Mouse (Mus musculus) bone marrow, adult 2 months (tissue): ENCODE data around the gene Cd163. TPM values are rescaled to one million over a fixed set of nuclear protein-coding genes. Genes with fewer than 3 reads are reported as not detected.

Experiments
- H3K27ac ChIP-seq: fragments of 200-500 bp; 2 replicates; pipeline ENCODE4 v1.5.1; 2012; ENCODE audit warnings: low read depth, mild to moderate bottlenecking, control low read depth, inconsistent platforms, low read length; ENCODE audit not compliant: control insufficient read depth, poor library complexity, insufficient read depth
- H3K4me1 ChIP-seq: fragments of 200-500 bp; 2 replicates; pipeline ENCODE4 v1.6.1; 2011; ENCODE audit warnings: low read length; ENCODE audit not compliant: control insufficient read depth, insufficient read depth
- H3K4me3 ChIP-seq: fragments of 200-500 bp; replicated peaks from 2 replicates; pipeline ENCODE3; 2011; ENCODE audit warnings: mild to moderate bottlenecking, low read depth, low read length, control low read depth; ENCODE audit not compliant: control insufficient read depth
- CTCF ChIP-seq: fragments of 200-500 bp; IDR thresholded peaks from 2 replicates; pipeline ENCODE4 v1.5.1; 2011; ENCODE audit warnings: low read length, control low read depth; ENCODE audit not compliant: control insufficient read depth, insufficient read depth
- POLR2A ChIP-seq: fragments of 200-500 bp; IDR thresholded peaks from 2 replicates; pipeline ENCODE4 v1.6.1; 2011; ENCODE audit warnings: low read depth, mild to moderate bottlenecking, control low read depth, low read length, borderline replicate concordance; ENCODE audit not compliant: control insufficient read depth
- WGBS: fragments of 180-500 bp; shearing (Covaris S2); methylation state at CpG from one replicate; pipeline ENCODE4 v1.1.7; 2018; 5-methylcytosine and 5-hydroxymethylcytosine counted together
- polyA plus RNA-seq: library from polyadenylated mRNA; stranded (reverse); fragments of >200 nt; gene quantifications from 2 replicates; pipeline ENCODE4 v1.2.4, GENCODE M21; 2011; ENCODE audit warnings: low replicate concordance; ENCODE audit not compliant: missing spikeins, insufficient read depth, insufficient read length

Gene Cd163
- polyA plus RNA-seq, 1 experiment: 14.5 TPM

GRCm38 (mm10) chr6:124301447-124302192 lies 2.8 kb upstream of the Cd163 start:
- no peaks in the 10 kb centered on the region for H3K4me1 ChIP-seq
- no peak for TF ChIP-seq CTCF
- no peak for TF ChIP-seq POLR2A
- 74% methylated on average over 3 of the region's 3 CpGs for WGBS
- H3K27ac ChIP-seq: no peak overlapping the region
- no peak overlapping the region for H3K4me3 ChIP-seq

GRCm38 (mm10) chr6:124308935-124309334 lies 4.5 kb downstream of the Cd163 start:
- Histone ChIP-seq H3K4me3 (no peak overlapping the region), H3K4me1 (no peaks in the 10 kb centered on the region), H3K27ac (no peak overlapping the region)
- TF ChIP-seq CTCF (no peak), POLR2A (no peak)
- WGBS: 82% methylated on average over 8 of the region's 8 CpGs

- TF ChIP-seq POLR2A: no peak
- TF ChIP-seq CTCF: no peak
- 82% methylated on average over 6 of the region's 6 CpGs for WGBS
These were observed 7.8 kb downstream of the Cd163 start for GRCm38 (mm10) chr6:124312292-124312691.

GRCm38 (mm10) chr6:124320371-124320770 lies 15.9 kb downstream of the Cd163 start:
- H3K27ac ChIP-seq: no peak overlapping the region
- no peaks in the 10 kb centered on the region for H3K4me1 ChIP-seq
- peak overlapping the region; percentile 1 for H3K4me3 ChIP-seq
- no peak for TF ChIP-seq CTCF
- no peak for TF ChIP-seq POLR2A
- 22% methylated on average over 6 of the region's 6 CpGs for WGBS

More at GRCm38 (mm10) chr6:124312292-124312691, 7.8 kb downstream of the Cd163 start:
- H3K4me1 ChIP-seq: no peaks in the 10 kb centered on the region
- H3K27ac ChIP-seq: no peak overlapping the region
- H3K4me3 ChIP-seq: no peak overlapping the region

- H3K4me1 ChIP-seq: no peaks in the 10 kb centered on the region
- H3K27ac ChIP-seq: no peak overlapping the region
- peak overlapping the region; percentile 49 for H3K4me3 ChIP-seq
- no peak for TF ChIP-seq CTCF
- no peak for TF ChIP-seq POLR2A
- WGBS: 4% methylated on average over 16 of the region's 16 CpGs
These were observed 17.3 kb downstream of the Cd163 start for GRCm38 (mm10) chr6:124321481-124322475.

- no peak overlapping the region for H3K4me3 ChIP-seq
- WGBS: 82% methylated on average over 3 of the region's 3 CpGs
- H3K4me1 ChIP-seq: no peaks in the 10 kb centered on the region
- H3K27ac ChIP-seq: no peak overlapping the region
- TF ChIP-seq POLR2A (no peak), CTCF (no peak)
These were observed 24.0 kb downstream of the Cd163 start for GRCm38 (mm10) chr6:124328394-124328991.

- WGBS: 86% methylated on average over 7 of the region's 7 CpGs
- H3K4me3 ChIP-seq: no peak overlapping the region
- no peak for TF ChIP-seq CTCF
- no peak for TF ChIP-seq POLR2A
- H3K27ac ChIP-seq: no peak overlapping the region
- no peaks in the 10 kb centered on the region for H3K4me1 ChIP-seq
These were observed 25.2 kb downstream of the Cd163 start for GRCm38 (mm10) chr6:124329622-124330021.

GRCm38 (mm10) chr6:124345096-124345495 lies 40.6 kb downstream of the Cd163 start:
- H3K27ac ChIP-seq: no peak overlapping the region
- 78% methylated on average over 4 of the region's 4 CpGs for WGBS
- H3K4me3 ChIP-seq: no peak overlapping the region
- no peaks in the 10 kb centered on the region for H3K4me1 ChIP-seq
- no peak for TF ChIP-seq POLR2A
- no peak for TF ChIP-seq CTCF
